Mouse (Mus musculus) kidney, postnatal 10 days (tissue): ENCODE data around the gene Ngef.

Source experiments
- DNase-seq: peaks from one replicate; pipeline ENCODE4 v3.0.0; 2021; ENCODE audit warnings: mixed read lengths

Ngef gene

DNA sequence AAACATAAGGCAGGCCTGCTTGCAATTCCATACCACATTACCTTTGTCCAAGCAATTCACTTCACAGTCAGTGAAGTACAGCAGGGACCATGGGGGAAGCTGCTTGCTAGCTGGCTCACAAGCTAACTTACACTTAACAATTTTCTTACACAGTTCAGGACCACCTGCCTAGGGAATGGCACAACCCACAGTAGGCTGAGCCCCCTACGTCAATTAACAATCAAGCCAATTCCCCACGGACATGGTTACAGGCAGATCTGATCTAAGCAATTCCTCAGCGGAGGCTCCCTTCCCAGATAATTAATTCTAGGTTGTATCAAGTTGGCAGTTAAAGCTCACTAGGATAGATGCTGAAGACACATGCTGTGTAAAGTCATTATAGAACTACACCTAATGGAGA, 10.7 kb downstream of the Ngef start:
- DNase-seq: no peak

- DNase-seq: no peak
Measured at GRCm38 (mm10) chr1:87553586-87553985, 20.1 kb downstream of the Ngef start.

- no peak for DNase-seq
Measured at GRCm38 (mm10) chr1:87551008-87551407, 22.7 kb downstream of the Ngef start.

DNA sequence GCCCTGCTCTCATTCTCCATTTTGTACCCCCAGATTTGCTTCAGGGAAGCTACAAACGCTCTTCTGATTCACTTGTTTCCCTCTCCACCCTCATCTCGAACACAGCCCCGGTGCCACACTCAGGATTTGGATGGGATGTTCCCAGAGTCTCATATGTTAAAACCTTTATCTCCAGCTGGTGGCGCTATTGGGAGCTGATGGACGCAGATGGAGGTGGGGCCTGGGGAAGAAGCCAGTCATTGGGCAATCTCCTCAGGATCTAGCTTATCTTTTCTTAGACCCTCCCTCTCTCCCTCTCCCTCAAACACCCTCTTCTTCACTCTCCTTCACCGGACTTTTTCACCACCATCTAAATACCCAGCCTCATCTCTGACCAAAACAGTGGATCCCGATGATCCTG, 32.1 kb downstream of the Ngef start:
- DNase-seq: peak; percentile 57

DNA sequence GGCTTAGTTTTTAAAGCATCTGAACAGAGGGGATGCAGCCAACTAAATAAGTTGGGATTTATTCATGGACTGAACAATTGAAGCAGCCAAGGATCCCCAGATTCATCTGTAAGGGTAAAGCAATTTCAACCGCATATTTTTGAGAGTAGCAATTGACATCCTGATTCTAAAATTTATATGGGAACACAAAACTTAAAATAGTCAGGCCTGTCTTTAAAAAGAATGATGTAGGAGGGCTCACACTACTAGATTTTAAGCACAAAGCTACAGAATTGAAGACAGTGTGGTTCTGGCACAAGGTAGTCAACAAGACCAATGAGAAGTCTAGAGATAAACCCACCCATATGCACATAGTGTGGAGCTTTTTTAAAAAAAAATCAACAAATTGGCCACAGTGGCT, 36.7 kb downstream of the Ngef start:
- DNase-seq: no peak

- no peak for DNase-seq
Measured at GRCm38 (mm10) chr1:87534118-87534517, 39.6 kb downstream of the Ngef start.

GRCm38 (mm10) chr1:87532346-87532745, 41.3 kb downstream of the Ngef start:
- no peak for DNase-seq

- DNase-seq: no peak
Measured at GRCm38 (mm10) chr1:87527191-87527590, 46.5 kb downstream of the Ngef start.

- no peak for DNase-seq
Measured at GRCm38 (mm10) chr1:87525041-87525440, 48.6 kb downstream of the Ngef start.

- no peak for DNase-seq
Measured at GRCm38 (mm10) chr1:87521523-87521922, 52.1 kb downstream of the Ngef start.

DNA sequence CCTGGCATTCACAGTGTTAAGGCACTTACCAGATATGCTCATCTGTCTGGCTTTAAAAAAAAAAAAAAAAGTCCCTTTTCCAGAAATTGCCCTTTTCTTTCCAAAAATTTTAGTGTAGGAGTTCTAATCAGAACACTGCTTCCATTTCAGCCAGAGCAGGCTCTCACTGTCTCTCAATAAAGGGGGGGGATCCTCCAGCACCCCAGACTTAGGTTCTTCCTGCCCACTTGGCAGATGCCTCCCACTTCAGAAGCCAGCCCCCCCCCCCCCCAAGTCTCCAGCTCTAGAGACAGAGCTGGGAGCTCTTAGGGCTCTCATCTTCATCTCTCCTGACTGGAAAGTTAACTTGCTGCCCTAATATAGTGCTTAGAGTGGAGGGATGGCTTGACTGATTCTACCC, 53.2 kb downstream of the Ngef start:
- no peak for DNase-seq

GRCm38 (mm10) chr1:87510845-87511244, 62.8 kb downstream of the Ngef start:
- DNase-seq: no peak

GRCm38 (mm10) chr1:87510166-87510691, 63.4 kb downstream of the Ngef start:
- peak; percentile 80 for DNase-seq

DNA sequence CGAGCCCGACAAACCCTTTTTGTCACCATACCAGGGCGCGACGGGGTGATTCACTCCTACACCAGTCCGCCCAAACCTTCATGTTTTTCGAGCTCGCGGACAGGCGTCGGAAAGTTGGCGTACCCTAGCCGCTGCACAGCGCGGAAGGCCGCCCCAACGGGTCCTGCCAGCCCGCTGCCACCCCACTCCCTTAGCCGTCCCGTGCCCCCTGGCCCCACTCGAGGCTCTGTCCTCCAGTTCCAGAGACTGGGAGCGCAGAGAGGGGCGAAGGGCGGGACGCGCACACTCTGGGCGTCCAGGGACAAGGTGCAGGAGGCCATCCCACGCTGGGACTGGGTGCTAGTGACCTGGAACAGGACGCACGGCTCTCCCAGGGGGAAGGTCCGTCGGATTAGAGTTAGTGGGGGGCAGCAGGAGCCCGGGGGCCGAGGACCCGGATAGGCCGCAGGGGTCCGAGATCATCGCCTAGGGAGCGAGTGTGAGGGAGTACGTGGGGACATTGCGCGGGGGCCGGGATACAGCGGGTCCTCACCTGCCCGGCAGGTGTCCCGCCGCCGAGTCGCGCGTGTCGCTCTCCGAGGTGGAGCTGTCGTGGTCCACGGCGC, 64.0 kb downstream of the Ngef start, which contains the start of gene Neu2:
Gene Neu2, plus strand, starts transcription at position 329 of the 605 bp plus-strand sequence.
- peak; percentile 56 for DNase-seq

DNA sequence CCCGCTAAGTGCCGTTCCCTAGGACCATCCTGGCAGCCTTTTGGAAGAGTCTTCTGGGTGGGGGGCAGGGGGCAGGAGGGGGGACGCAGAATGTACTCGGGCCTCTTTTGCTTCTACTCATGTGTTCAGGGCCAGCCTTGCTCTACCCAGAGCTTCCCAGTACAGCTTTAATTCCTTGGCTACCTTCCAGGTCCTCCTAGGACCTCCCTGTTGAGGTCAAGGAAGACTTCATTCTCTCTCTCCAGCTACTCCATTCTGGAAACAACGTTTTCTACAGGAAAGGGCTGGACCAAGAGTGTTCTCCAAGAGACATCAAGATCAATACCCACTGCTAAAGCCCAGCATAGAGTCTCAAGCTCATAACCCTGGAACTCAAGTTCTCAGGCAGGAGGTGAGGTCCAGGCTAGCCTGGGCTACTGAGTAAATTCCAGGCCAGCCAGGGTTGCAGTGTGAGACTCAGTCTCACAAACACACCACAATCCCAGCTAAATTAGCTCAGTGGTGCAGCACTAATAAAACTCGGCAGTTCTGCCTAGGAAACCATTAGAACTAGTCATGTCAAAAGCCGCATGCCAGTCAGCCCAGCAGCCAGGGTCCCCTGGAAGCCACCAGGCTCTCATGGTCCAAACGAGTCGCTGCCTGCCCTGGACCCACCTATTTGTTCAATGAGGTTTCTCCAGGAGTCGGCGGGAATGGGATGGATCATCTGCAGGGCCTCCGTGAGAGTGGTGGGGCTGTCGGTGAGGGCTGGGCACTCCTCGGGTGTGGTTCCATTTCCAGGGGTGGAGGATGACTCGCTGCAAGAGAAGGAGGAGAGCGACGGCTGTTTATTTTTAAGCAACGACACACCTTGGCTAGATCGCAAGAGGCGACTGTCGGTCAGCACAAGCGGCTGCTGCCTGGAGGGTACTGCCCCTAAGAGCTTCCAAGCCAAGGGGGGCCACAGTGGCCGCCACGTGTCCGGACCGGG, 64.8 kb downstream of the Ngef start:
- peak; percentile 11 for DNase-seq

DNA sequence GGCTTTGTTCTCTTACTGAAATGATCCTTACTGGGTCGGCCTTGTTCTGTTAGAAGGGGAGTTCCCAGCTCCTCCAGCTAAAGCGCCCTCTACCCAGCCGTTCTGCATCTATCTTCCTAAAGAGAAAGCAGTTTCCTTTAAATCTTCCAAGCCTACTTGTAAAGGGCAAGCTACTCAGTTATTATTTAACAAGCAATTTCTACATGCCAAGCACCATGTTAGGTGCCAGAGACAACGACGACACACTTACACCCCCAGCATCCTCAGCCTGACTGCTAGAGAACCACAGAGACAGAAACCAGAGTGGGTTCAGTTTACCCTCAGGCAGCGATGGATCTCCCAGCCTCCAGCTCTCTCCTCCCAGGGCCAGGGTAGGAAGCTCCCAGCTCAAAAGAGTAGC, 65.8 kb downstream of the Ngef start:
- DNase-seq: no peak

- DNase-seq: no peak
Measured at GRCm38 (mm10) chr1:87505524-87505923, 68.1 kb downstream of the Ngef start.

- no peak for DNase-seq
Measured at GRCm38 (mm10) chr1:87493542-87493941, 80.1 kb downstream of the Ngef start.

DNA sequence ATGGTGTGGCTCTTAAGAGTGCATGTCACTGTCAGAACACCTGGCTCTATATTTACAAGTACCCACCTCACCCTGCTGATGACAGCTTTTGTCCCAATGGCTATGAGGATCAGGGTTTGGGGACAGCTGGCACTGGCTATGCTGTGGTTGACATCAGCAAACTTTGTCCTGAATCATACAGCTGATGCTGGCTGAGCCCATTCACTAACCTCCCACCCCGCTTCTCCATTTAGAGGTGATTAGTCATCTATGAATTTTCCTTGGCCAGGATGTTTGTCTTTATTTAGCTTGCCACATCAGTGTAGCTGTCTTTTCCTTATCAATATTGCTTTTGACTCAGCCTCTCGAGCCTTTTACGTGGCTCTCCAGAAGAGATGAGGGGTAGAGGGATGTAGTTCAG, 81.4 kb downstream of the Ngef start:
- no peak for DNase-seq

DNA sequence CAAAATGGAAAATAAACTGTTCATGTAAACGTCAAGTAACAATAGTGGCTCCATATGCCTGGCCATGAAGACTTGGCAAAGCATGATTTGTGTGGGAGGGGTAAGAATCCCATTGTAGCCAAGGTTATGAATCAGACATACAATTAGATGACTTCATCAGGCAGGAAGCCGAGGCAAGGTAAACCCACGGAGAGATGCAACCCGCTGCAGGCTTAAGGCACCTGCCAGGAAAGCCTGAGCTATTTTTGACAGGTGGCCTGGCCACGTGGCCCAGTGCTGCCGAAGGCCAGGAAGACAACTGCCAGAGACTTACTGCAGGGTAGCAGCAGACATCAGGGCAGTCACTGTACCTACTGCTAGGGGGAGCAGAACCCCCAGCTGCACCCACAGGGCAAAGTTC, 87.3 kb downstream of the Ngef start:
- no peak for DNase-seq

DNA sequence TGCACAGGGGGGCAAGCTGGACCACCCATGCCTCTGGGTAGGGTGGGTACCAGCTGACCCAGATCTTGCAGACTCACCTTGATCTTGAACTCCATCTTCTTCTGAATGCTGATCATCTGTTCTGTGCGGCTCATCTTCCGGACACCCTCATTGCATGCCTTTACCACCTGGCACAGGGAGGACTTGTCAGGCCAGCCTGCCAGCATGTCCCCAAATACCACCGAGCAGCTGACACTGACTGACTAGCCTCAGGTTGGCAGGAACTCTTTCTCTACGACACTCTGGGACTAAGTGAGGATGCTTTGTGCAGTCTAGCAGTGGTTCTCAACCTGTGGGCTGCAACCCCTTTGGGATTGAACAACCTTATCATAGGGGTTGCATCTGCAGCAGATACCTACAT, 91.1 kb downstream of the Ngef start:
- no peak for DNase-seq

DNA sequence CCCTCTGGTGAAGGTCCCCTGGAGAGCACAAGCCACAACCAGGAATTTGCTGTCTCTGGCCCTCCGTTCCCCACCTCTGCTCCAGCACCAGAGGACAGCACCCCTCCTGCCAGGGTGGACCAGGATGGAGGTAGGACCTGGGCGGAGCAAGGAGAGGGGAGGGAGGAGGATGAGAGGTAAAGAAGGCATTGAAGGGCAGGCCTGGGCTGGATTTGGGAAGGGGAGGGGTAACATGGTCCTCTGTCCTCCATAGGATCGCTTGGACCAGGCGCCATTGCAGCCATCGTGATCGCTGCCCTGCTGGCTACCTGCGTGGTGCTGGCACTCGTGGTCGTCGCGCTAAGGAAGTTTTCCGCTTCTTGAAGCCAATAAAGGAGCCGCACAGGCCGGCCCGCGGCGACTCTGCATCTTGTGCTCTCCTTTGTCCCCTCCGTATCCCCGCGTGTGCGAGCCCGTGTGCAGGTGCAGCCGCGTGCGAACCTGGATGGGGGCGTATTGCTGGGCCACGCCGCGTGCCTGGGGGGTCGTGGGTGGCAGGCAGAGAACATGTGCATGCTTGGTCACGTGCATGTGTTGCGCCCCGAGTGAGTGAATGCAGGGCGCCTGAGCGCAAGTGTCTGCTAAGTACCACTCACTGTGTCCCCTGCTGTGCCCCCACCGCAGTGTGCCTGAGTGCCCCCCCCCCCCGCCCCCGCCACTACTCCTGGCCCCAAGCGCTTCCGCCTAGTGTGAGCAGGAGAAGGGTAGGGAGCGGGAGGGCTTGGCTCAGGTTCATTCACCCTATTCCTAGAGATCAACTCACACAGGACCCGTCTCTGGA, 98.4 kb downstream of the Ngef start:
- DNase-seq: peak; percentile 19

GRCm38 (mm10) chr1:87472576-87472975, 101.1 kb downstream of the Ngef start:
- DNase-seq: peak; percentile 61
